Comparison of ENCODE assay signal across 21 mouse cellular contexts in the genomic region with DNA sequence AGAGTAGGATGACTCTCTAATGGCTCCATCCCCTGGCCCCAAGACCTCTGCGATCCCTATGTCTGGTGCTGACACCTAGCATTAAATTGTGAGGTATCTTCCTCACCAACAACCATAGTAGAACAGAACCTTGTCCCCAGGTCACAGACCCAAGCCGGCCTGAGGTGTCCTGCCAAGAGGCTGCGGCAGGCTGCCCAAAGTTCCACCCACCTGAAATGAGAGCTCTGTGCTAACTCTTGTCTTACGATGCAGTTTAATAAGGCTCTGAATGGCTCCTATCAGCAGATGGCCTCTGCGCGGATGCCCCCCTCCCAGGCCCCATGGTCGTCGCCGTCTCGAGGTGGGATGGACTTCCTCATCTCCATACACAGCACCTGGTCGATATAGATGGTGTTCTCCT. TPM values are rescaled to one million over a fixed set of nuclear protein-coding genes. Genes with fewer than 3 reads are reported as not detected.
A peak's percentile ranks its signal among the peaks of the same experiment; 100 is the strongest.
DNase-seq lines count a peak whose midpoint lies in the region; ATAC-seq and TF ChIP-seq lines count a peak whose summit lies in the region.
"Had no signal": no experiment of that assay in that cellular context is flagged by ENCODE, and none has a peak within 500 bp of the region (broad histone marks: within the 10 kb centered on the region; RNA-seq: fewer than 3 reads in every experiment).

No protein-coding gene starts in this region.

- in situ Hi-C loops in ES-E14 (cut with MboI; ENCODE audit: low sequenced_read_pairs in 2 of 2, unreplicated experiment in 2 of 2) = loop anchor here in 1 of 2 experiments (10.0 kb wide), 1 partner anchor 220 kb away; no protein-coding TSS in a partner anchor

- 88% methylated on average over 11 of the region's 11 CpGs for WGBS in kidney, embryonic 15.5 days
- WGBS in kidney, embryonic 16.5 days = 83% methylated on average over 11 of the region's 11 CpGs

- ATAC-seq in kidney, embryonic 15.5 days (replicated peaks; ENCODE audit: low FRiP score) = no peak
- ATAC-seq in kidney, embryonic 16.5 days (ENCODE audit: low FRiP score, low TSS enrichment) = no peak
- ATAC-seq: forebrain, embryonic 16.5 days; hindbrain, postnatal 0 days had no signal

- H3K9ac ChIP-seq in kidney, embryonic 15.5 days = no peak overlapping the region
- no peak overlapping the region for H3K9ac ChIP-seq in kidney, embryonic 16.5 days (replicated peaks; ENCODE audit: low read length)
- peak overlapping the region; percentile 50; the same call in 1 of the 2 replicates for H3K9ac ChIP-seq in ES-E14 (ENCODE audit: insufficient read depth, low read depth, low read length, poor library complexity, severe bottlenecking)
- H3K9ac ChIP-seq: embryonic facial prominence, embryonic 13.5 days; forebrain, embryonic 12.5 days; heart, embryonic 12.5 days; hindbrain, embryonic 13.5 days had no signal

- no peaks in the 10 kb centered on the region for H3K36me3 ChIP-seq in kidney, embryonic 15.5 days
- no peaks in the 10 kb centered on the region for H3K36me3 ChIP-seq in kidney, embryonic 16.5 days (ENCODE audit: insufficient read depth, low read length)
- no peaks in the 10 kb centered on the region for H3K36me3 ChIP-seq in ES-E14 (ENCODE audit: control insufficient read depth, insufficient read depth, low read length, poor library complexity, severe bottlenecking)
- H3K36me3 ChIP-seq: embryonic facial prominence, embryonic 13.5 days; forebrain, embryonic 12.5 days; heart, embryonic 12.5 days; hindbrain, embryonic 13.5 days had no signal

- H3K9me3 ChIP-seq in kidney, embryonic 15.5 days (replicated peaks) = no peaks in the 10 kb centered on the region
- H3K9me3 ChIP-seq in kidney, embryonic 16.5 days (ENCODE audit: low read length) = no peaks in the 10 kb centered on the region
- no peaks in the 10 kb centered on the region for H3K9me3 ChIP-seq in ES-E14 (ENCODE audit: control insufficient read depth, insufficient read depth, low read depth, low read length)
- H3K9me3 ChIP-seq: embryonic facial prominence, embryonic 13.5 days; forebrain, embryonic 12.5 days; heart, embryonic 12.5 days; hindbrain, embryonic 13.5 days had no signal

- peak overlapping the region; percentile 61 for H3K27ac ChIP-seq in gastrocnemius, adult 2 months
- no peak overlapping the region for H3K27ac ChIP-seq in kidney, embryonic 15.5 days
- no peak overlapping the region for H3K27ac ChIP-seq in kidney, embryonic 16.5 days (ENCODE audit: low read length)
- H3K27ac ChIP-seq in ES-E14 (ENCODE audit: insufficient read depth, low read depth, low read length, poor library complexity, severe bottlenecking) = no peak overlapping the region
- H3K27ac ChIP-seq: embryonic facial prominence, embryonic 13.5 days; forebrain, embryonic 12.5 days; hindbrain, embryonic 13.5 days; hindbrain, postnatal 0 days had no signal

- H3K4me1 ChIP-seq in kidney, embryonic 15.5 days = peaks cover 14% of the 10 kb centered on the region
- peaks cover 16% of the 10 kb centered on the region for H3K4me1 ChIP-seq in kidney, embryonic 16.5 days (ENCODE audit: insufficient read depth, low read length)
- peaks cover 2 to 11% of the 10 kb centered on the region in 2 experiments; a peak in 1 of 4 replicates for H3K4me1 ChIP-seq in ES-E14 (ENCODE audit: control insufficient read depth in 2 of 2, insufficient read depth in 2 of 2, low read length in 2 of 2, poor library complexity in 1 of 2)

- intact Hi-C loops in gastrocnemius, adult 2 months (cut with DNase I) = loop anchor here (5.0 kb wide), 1 partner anchor 218 kb away; no protein-coding TSS in a partner anchor

- H3K27me3 ChIP-seq in kidney, embryonic 15.5 days = no peaks in the 10 kb centered on the region
- no peaks in the 10 kb centered on the region for H3K27me3 ChIP-seq in kidney, embryonic 16.5 days (ENCODE audit: insufficient read depth, low read length)
- H3K27me3 ChIP-seq: embryonic facial prominence, embryonic 13.5 days; forebrain, embryonic 12.5 days; hindbrain, embryonic 13.5 days had no signal

- no peak for TF ChIP-seq CTCF in gastrocnemius, adult 2 months (IDR thresholded peaks at IDR 0.05)

- DNase-seq in gastrocnemius, adult 2 months = peak; percentile 63
- DNase-seq in gastrocnemius, adult 8-10 months (ENCODE audit: low spot score in 2 of 2) = no peak
- peak; percentile 51 for DNase-seq in kidney, adult 18-20 months
- DNase-seq in kidney, postnatal 25 days = peak; percentile 20 to 56
- DNase-seq in ES-E14 (ENCODE audit: low read depth, low spot score) = no peak
- no peak for DNase-seq in retina, postnatal 1 day
- DNase-seq: cerebellum, adult 9-11 months had no signal

- no peak overlapping the region for H3K4me2 ChIP-seq in kidney, embryonic 15.5 days
- H3K4me2 ChIP-seq in kidney, embryonic 16.5 days (replicated peaks; ENCODE audit: low read depth, low read length) = no peak overlapping the region
- H3K4me2 ChIP-seq: embryonic facial prominence, embryonic 13.5 days; forebrain, embryonic 12.5 days; heart, embryonic 12.5 days; hindbrain, embryonic 13.5 days had no signal

- no peak overlapping the region for H3K4me3 ChIP-seq in gastrocnemius, adult 2 months
- no peak overlapping the region for H3K4me3 ChIP-seq in kidney, embryonic 15.5 days (replicated peaks)
- H3K4me3 ChIP-seq in kidney, embryonic 16.5 days (ENCODE audit: low read length) = no peak overlapping the region
- no peak overlapping the region for H3K4me3 ChIP-seq in ES-E14 (ENCODE audit: insufficient read depth in 1 of 2, low read depth in 1 of 2, low read length in 2 of 2, poor library complexity in 1 of 2, severe bottlenecking in 1 of 2)
- H3K4me3 ChIP-seq: embryonic facial prominence, embryonic 13.5 days; forebrain, embryonic 12.5 days; heart, embryonic 12.5 days; hindbrain, embryonic 13.5 days had no signal

TF ChIP-seq in ES-E14, 5 proteins besides CTCF, POLR2A, EP300 and RAD21:
- TF ChIP-seq ZC3H11A (IDR thresholded peaks at IDR 0.05; ENCODE audit: borderline replicate concordance, low read depth, low read length) = no peak
TF ChIP-seq in ES-E14: peak in this region for 0.

RNA-seq across cellular contexts. Expression of a gene that starts 17.8 kb away (rescaled TPM):
- 1 to 10 TPM in 1 of 2 experiments, under 1 TPM in 1; 0.33 to 2.6 TPM for total RNA-seq in gastrocnemius, adult 2 months (2021)
- 1 to 10 TPM in 3 of 4 experiments, under 1 TPM in 1; 0.92 to 3.3 (median 2.5) TPM for total RNA-seq in gastrocnemius, adult 8-10 months (2022)
- polyA plus RNA-seq in kidney, embryonic 15.5 days (2015; fragmentation: Nextera tagmentation; extraction: Ambion mirVana) = 5.4 and 5.6 TPM in 2 replicates
- polyA plus RNA-seq in kidney, embryonic 16.5 days (2015; fragmentation: Nextera tagmentation; extraction: Ambion mirVana) = 6.1 and 6.5 TPM in 2 replicates
- 4.0 and 5.7 TPM in 2 replicates for total RNA-seq in ES-E14 (2012; rRNA removed)
- total RNA-seq: hematopoietic stem cell, adult 5-6 weeks had no signal
- polyA plus RNA-seq: C2C12 had no signal

RNA-seq across cellular contexts. Expression of a gene that starts 30.2 kb away (rescaled TPM):
- total RNA-seq in gastrocnemius, adult 2 months (2021) = not detected
- not detected for total RNA-seq in gastrocnemius, adult 8-10 months (2022)
- polyA plus RNA-seq in kidney, embryonic 15.5 days (2015; fragmentation: Nextera tagmentation; extraction: Ambion mirVana) = not detected in 2 replicates
- polyA plus RNA-seq in kidney, embryonic 16.5 days (2015; fragmentation: Nextera tagmentation; extraction: Ambion mirVana) = not detected in 2 replicates
- total RNA-seq in ES-E14 (2012; rRNA removed) = 0.13 and 0.16 TPM in 2 replicates
- total RNA-seq: adrenal gland, adult 2 months; gastrocnemius, postnatal 10 days; heart, adult 8-10 months; hematopoietic stem cell, adult 5-6 weeks had no signal
- polyA plus RNA-seq: C2C12; embryonic facial prominence, embryonic 13.5 days; forebrain, embryonic 12.5 days; forebrain, embryonic 16.5 days; heart, embryonic 12.5 days; heart, postnatal 0 days; hindbrain, embryonic 13.5 days; hindbrain, postnatal 0 days had no signal

RNA-seq across cellular contexts. Expression of a gene that starts 43.1 kb away (rescaled TPM):
- total RNA-seq in gastrocnemius, adult 2 months (2021) = 1 to 10 TPM; 3.4 to 3.7 TPM
- total RNA-seq in gastrocnemius, adult 8-10 months (2022) = 1 to 10 TPM; 1.4 to 3.4 (median 2.5) TPM
- polyA plus RNA-seq in kidney, embryonic 15.5 days (2015; fragmentation: Nextera tagmentation; extraction: Ambion mirVana) = 4.3 and 6.2 TPM in 2 replicates
- polyA plus RNA-seq in kidney, embryonic 16.5 days (2015; fragmentation: Nextera tagmentation; extraction: Ambion mirVana) = 4.9 and 5.1 TPM in 2 replicates
- 7.5 and 7.6 TPM in 2 replicates for total RNA-seq in ES-E14 (2012; rRNA removed)

Comparison
In these comparisons a context has a peak if more than half of its experiments do, and no peak if none do; other contexts are left out.
1. DNase-seq: peak in gastrocnemius, adult 2 months (single experiment), kidney, adult 18-20 months (single experiment) and kidney, postnatal 25 days (2 of 2); none in gastrocnemius, adult 8-10 months (0 of 2), ES-E14 (single experiment) and retina, postnatal 1 day (single experiment).